ENCODE assay signal across 12 mouse cellular contexts in the genomic region with DNA sequence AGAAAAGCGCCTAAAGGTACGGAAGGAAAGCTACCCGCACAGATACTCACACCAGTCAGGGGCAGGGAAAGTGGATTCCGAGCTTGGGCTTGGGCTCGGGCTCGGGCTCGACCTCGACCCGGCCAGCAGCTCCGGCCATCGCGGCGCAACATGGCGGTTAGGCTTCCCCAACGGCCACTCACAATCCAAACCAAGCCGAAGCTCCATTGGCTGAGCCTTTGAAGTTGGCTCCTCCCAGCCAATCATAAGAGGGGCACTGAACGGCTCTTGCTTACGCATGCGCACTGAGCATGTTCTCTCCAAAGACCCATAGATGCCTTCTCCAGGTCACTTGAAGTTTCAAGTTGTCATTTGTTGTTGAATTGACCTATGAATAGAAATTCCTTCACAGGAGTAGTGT. TPM values are rescaled to one million over a fixed set of nuclear protein-coding genes. Genes with fewer than 3 reads are reported as not detected.
A peak's percentile ranks its signal among the peaks of the same experiment; 100 is the strongest.
DNase-seq lines count a peak whose midpoint lies in the region; TF ChIP-seq lines count a peak whose summit lies in the region.
"Had no signal": no experiment of that assay in that cellular context is flagged by ENCODE, and none has a peak within 500 bp of the region (broad histone marks: within the 10 kb centered on the region; RNA-seq: fewer than 3 reads in every experiment).

A gene (minus strand): TSS at position 180 of the 400 bp plus-strand sequence.

- no peak within 1 kb of the TSS for H3K4me3 ChIP-seq in heart, embryonic 10.5 days
- peak within 1 kb of the TSS; percentile 27 for H3K4me3 ChIP-seq in ES-Bruce4 (ENCODE audit: low read depth, low read length)
- H3K4me3 ChIP-seq: midbrain, embryonic 13.5 days had no signal

- H3K9me3 ChIP-seq in heart, embryonic 10.5 days: no peaks in the 10 kb centered on the region
- no peaks in the 10 kb centered on the region for H3K9me3 ChIP-seq in ES-Bruce4 (replicated peaks; ENCODE audit: control insufficient read depth, insufficient read depth, low read length, poor library complexity, severe bottlenecking)
- H3K9me3 ChIP-seq: midbrain, embryonic 13.5 days had no signal

- no peak within 1 kb of the TSS for H3K27ac ChIP-seq in heart, embryonic 10.5 days
- no peak within 1 kb of the TSS for H3K27ac ChIP-seq in ES-Bruce4 (ENCODE audit: insufficient read depth, low read length)
- H3K27ac ChIP-seq: kidney, postnatal 0 days had no signal

- no peak for TF ChIP-seq CTCF in ES-Bruce4 (IDR thresholded peaks at IDR 0.05; ENCODE audit: low read depth, low read length)

- H3K9ac ChIP-seq in ES-Bruce4 (ENCODE audit: low read depth, poor library complexity, severe bottlenecking): peak within 1 kb of the TSS; percentile 82; the same call in 1 of the 2 replicates
- H3K9ac ChIP-seq: liver, postnatal 0 days; midbrain, embryonic 13.5 days had no signal

- TF ChIP-seq POLR2A in ES-Bruce4 (IDR thresholded peaks at IDR 0.05; ENCODE audit: insufficient read depth, low read length): no peak

- TF ChIP-seq EP300 in ES-Bruce4 (IDR thresholded peaks at IDR 0.05; ENCODE audit: insufficient read depth, low read depth, low read length): no peak

- H3K4me1 ChIP-seq in heart, embryonic 10.5 days: peaks cover 22% of the 10 kb centered on the region
- no peaks in the 10 kb centered on the region for H3K4me1 ChIP-seq in ES-Bruce4 (ENCODE audit: control insufficient read depth, insufficient read depth, low read length)

- WGBS in heart, embryonic 10.5 days: 95% methylated on average over 19 of the region's 19 CpGs

- DNase-seq in heart, adult 18-20 months: no peak
- no peak for DNase-seq in heart, embryonic 10.5 days (ENCODE audit: low spot score)
- no peak for DNase-seq in adrenal gland, postnatal 25 days
- no peak for DNase-seq in layer of hippocampus, postnatal 14 days (ENCODE audit: low spot score in 2 of 2)
- no peak for DNase-seq in neural tube, embryonic 10.5 days (ENCODE audit: extremely low spot score, low spot score)
- no peak for DNase-seq in kidney, adult 11 months
- DNase-seq in embryo, embryonic 10.5 days (ENCODE audit: low spot score): no peak
- DNase-seq: liver, postnatal 0 days; spleen, adult 18-20 months had no signal

- peaks cover 8% of the 10 kb centered on the region; the same call in 1 of the 2 replicates for H3K27me3 ChIP-seq in heart, embryonic 10.5 days (ENCODE audit: insufficient read depth, poor library complexity, severe bottlenecking)
- H3K27me3 ChIP-seq in ES-Bruce4 (ENCODE audit: control insufficient read depth, insufficient read depth, low read length, poor library complexity, severe bottlenecking): no peaks in the 10 kb centered on the region

- H3K36me3 ChIP-seq in heart, embryonic 10.5 days: 0 out of 2 replicates have a peak, but pooled peaks cover 4% of the 10 kb centered on the region
- peaks cover 15% of the 10 kb centered on the region for H3K36me3 ChIP-seq in ES-Bruce4 (ENCODE audit: control insufficient read depth, insufficient read depth, low read length, poor library complexity, severe bottlenecking)

RNA-seq across cellular contexts. Expression of the gene that starts here (rescaled TPM):
- total RNA-seq in heart, adult 18-20 months (2021): 10 to 100 TPM; 11.3 to 12.6 TPM
- 6.9 and 7.7 TPM in 2 replicates for polyA plus RNA-seq in heart, embryonic 10.5 days (2016; fragmentation: Nextera tagmentation; extraction: Ambion mirVana)
- 23.5 and 24.8 TPM in 2 replicates for polyA plus RNA-seq in ES-Bruce4 (2011; ENCODE audit: insufficient read depth, insufficient read length, low read depth, missing spikeins)
- 9.3 and 12.4 TPM in 2 replicates for total RNA-seq in adrenal gland, postnatal 25 days (2021)
- 10 to 100 TPM; 23.2 to 24.5 TPM for total RNA-seq in layer of hippocampus, postnatal 14 days (2021)
